Mouse (Mus musculus): ENCODE measurements at regions not wholly inside any gene's neighbourhood (a gene's known extent, or its start where the extent isn't known, plus 50 kb on each side); places are given as distances from the start of the nearest gene placed in this dataset.
A peak's percentile ranks its signal among the peaks of the same experiment; 100 is the strongest.

DNA sequence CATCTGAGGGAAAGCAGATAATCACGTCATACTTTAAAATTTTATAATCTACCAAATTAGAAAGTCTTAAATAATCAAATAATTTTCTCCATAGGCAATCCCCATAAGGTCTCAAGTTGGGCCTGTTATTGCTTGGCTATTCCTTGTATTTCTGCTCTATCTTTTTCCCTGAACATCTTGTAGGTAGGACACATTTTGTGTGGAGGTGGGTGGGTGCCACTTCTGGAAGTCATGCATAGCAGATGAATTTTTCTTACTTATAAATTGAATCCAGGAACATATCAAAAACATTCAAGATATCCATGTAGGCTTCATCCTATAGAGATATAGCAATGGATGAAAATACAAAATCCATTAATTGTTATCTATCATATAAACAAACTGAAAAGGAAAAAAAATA is 1418.7 kb downstream of the Cdh11 start:
- DNase-seq (ENCODE audit: low spot score) = no peak

DNA sequence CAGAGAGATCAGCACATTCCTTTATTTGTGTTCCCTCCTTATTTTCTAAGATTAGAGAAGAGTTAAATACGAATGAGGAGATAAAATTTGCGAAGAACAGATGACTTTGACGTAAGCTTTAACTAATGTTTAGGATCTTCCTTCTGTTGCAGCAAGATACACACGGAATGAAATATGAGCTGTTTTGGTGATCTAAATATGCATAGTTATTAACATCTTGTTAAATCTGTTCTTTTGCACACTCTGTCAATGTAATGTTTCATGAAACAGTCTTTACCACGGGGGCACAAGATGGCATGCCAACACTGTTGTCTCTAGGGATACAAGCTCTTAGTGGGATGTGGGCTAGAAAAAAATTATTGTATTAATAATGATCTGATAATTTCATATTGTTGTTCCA is 1434.6 kb downstream of the Cdh11 start:
- DNase-seq (ENCODE audit: low spot score) = no peak

DNA sequence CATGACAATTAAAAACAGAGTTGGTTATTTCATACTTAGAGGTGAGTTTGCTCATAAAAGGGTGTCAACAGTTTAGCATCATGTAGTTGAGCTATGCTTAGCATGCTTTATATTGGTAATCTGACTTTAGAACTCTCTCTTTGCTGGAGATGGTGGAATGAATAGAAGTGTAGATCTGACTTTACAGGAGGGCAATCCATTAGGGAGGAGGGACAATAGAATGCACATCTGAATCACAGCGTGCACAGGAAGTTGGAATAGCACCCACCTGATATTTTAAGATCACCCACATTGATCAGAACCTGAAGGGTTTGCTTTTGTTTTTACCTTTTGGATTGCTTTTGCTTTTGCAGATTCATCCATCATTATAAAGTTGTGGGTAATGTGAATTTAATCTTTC is 1435.7 kb downstream of the Cdh11 start:
- DNase-seq (ENCODE audit: low spot score) = no peak

DNA sequence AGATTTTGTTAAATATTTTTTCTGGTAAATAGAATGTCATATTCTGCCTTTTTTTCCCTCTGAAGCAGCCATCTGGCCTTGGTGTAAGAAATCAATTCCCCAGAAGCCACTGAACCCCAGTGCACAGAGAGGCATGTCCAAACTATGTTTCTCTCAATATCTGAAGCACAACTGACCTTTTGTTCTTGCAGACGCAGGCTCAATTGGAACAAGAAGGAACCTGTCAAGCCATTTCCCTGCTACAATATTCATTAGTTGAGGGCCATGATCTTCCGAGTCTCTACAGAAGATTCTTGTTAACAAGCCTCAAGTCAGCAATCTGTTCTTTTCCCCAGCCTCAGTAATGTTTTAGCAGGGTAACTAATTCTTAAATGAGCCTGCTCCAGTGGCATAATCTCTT is 1456.2 kb downstream of the Cdh11 start:
- DNase-seq (ENCODE audit: low spot score) = peak; percentile 62

DNA sequence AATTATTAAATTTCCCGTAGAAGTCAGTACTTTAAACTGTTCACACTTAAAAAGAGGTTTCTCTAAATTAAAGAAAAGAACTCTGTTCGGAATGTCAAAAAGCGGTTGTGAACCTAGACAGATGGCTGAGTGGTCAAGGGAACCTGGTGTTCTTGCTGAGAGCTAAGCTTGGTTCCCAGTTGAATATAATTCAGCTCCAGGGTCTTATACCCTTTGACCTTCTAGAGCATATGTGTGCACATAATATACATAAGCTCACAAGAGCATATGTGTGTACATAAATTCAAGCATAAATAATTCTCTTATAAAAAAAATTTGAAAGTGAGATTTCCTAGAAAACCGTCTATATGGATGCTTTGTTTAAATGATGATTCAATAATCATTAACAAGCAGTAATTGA is 1456.7 kb downstream of the Cdh11 start:
- peak; percentile 35 for DNase-seq (ENCODE audit: low spot score)

DNA sequence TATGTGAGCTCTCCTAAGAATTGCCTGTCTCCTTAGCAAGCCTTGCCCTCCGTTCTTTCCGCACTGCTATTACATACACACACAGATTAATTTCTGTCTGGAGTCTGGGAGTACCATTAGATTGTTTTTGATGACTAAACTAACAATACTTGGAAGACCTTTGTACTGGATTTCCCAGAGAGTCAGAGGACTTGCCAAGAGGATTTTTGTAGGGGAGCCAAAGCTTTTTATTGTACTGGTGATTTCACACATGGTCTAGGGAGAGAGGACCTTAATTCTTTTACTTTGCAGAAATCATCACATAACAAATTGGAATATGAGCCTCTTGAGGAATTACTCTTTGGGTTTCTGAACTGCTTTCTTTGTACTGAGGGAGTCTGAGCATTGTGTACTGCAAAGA is 1486.9 kb downstream of the Cdh11 start:
- DNase-seq (ENCODE audit: low spot score) = no peak

DNA sequence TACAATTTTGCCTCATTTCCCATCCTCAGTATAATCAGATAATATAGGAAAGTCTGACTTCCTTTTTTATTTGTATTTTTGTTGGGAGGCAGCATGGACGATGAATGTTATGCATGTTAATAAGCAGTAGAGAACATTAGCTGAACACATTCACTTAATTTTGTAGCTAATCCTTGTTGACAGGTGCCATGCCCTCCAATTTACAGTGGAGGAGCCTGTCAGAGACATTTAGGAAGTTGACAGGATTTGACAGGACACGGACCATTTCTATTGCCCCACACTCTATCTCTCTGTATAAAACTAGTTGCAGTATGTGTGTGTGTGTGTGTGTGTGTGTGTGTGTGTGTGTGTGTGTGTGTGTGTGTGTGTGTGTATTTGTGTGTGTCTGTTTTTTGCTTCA is 1495.4 kb downstream of the Cdh11 start:
- DNase-seq (ENCODE audit: low spot score) = peak; percentile 57

DNA sequence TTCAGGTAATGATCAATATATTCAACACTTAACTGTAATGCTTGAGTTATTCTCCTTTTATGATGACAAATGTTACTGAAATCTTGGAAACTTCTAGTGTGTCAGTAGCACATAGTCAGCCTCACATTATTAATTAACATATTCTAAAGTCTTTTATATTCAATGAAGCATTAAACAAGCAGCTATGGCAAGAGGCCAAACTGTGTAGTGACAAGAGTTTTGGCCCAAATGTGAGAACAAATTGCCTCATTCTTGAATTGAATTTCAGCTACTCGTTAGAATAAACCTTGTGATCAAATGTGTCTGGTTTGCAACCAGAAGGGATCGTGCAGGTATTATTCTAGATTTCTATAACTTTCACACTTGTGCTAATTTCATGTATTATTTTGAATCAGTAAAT is 1542.8 kb downstream of the Cdh11 start:
- no peak for DNase-seq (ENCODE audit: low spot score)

DNA sequence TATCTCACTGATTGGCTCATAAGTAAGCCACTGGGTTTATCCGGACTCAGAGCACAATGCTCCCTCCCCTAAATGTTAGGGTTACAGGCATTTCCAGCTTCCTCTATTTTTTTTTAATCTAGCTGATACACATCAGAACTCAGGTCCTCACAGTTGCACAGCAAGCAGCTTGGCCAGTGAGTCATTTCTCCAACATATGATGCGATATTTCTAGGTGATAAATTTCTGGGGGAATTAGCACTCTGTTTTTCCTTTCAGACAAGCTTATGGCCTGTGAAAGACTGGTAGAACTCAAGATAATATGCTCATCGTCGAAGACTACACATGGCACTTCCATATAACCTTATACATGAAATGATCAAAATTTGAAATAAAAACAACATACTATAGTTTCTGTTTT is 1543.6 kb downstream of the Cdh11 start:
- DNase-seq (ENCODE audit: low spot score) = no peak

DNA sequence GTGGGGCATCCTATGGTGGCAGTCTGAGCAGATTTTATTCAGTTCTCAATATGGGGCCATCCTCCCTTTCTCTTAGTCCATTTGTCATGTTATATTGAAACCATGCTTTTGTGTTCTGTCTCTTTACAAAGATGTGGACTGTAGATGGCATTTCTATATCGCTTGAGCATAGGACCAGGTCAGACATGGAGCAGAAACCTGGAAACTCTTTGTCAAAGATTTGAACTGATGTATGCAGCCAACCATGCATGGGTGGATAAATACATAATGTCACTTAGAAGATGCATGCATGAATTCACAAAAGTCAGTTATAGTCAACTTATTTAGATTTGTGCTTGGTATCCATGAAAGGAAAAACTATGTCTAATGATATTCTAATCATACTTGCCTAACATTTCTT is 1587.5 kb downstream of the Cdh11 start:
- peak; percentile 64 for DNase-seq (ENCODE audit: low spot score)

DNA sequence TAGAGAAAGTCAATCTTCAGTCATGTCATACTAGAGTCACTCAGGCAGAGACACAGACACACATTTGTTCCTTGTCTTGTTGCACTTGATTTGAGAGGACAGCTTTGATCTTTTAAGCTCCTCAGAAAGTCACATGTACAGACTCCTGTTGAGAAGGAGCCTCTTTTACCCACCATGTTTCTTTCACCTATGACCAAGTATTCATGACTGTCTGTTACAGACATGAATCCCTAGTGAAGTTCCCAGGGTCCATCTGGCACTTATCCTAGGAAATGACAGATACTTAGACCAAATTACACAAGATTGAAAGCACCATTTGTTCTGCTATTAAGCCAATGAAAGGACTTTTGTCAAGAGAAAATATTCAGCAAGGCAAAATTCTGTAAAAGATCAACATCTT is 1588.7 kb downstream of the Cdh11 start:
- peak; percentile 47 for DNase-seq (ENCODE audit: low spot score)

DNA sequence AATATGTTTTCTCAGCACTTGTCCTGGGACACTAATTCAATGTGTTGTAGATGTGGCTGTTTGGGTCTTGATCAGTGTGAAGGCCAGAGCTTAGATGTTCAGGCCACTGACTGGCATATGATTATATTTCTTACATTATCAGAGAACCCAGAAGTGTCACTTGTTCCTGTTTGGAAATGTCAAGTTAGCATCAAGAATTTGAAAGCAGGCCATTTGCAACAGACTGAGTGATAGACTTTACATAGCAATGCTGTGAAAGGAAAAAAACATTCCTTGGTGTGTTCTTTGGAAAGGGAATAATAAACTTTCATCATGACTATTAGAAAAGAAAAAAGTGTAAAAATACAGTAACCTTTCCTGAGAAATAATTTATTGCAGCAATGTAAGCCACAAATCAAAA is 1596.9 kb downstream of the Cdh11 start:
- no peak for DNase-seq (ENCODE audit: low spot score)

DNA sequence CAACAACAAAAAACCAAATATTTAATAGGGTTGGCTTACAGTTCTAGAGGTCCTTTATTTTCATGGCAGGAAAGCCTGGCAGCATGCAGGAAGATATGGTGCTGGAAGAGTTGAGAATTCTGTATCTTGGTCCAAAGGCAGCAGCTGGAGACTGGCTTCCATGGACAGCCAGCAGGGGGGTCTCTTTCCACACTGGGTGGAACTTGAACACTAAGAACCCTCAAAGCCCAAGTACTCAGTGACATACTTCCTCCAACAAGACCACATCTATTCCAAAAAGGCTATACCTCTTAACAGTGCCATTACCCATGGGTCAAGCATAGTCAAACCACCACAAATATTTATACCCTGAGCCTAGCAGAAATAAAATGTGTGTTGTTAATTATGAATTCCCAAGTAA is 1630.5 kb downstream of the Cdh11 start:
- peak; percentile 56 for DNase-seq (ENCODE audit: low spot score)
